Mouse (Mus musculus): ENCODE measurements around the gene Ppp2r3a. TPM values are rescaled to one million over a fixed set of nuclear protein-coding genes. Genes with fewer than 3 reads are reported as not detected.

The Ppp2r3a gene
- polyA plus RNA-seq, 1 experiment from 2014 or later, result 42.2 TPM

DNA sequence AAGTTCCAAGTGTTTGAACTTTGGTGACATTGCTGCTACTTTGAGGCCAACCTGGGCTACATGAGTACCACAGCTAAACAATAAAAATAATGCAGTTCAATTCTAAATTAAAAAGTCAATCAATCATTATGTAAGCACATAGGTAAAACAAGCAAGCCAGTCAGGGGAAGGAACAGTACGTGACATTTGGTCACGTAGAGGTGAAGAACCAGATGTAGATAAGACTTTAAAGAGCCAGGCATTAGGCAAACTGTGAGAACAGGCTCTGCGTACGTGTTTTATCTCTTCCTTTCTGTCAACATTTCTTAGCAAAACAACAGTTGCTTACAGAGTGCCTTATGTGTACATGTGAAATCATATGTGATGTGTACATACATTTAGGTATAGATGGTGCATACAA, 946 bp upstream of the Ppp2r3a start:
- CTCF ChIA-PET, result interaction anchor here (1.0 to 1.4 kb wide), 2 partner anchors 10 to 19 kb away, joined by 4 to 5 read pairs; no protein-coding TSS in a partner anchor
- in situ Hi-C loops (cut with MboI; ENCODE audit: low pct_unique_long_range_greater_than_20kb), result no loop called here
- no peak for TF ChIP-seq CTCF (IDR thresholded peaks at IDR 0.05)
- DNase-seq (ENCODE audit: low read depth, low spot score) (no peak), ATAC-seq (no peak)
- no peaks in the 10 kb centered on the region for H3K27me3 ChIP-seq
- POLR2A ChIA-PET, result interaction anchor here (1.2 to 1.7 kb wide), 2 partner anchors 13 to 19 kb away, joined by 3 to 11 read pairs; no protein-coding TSS in a partner anchor

DNA sequence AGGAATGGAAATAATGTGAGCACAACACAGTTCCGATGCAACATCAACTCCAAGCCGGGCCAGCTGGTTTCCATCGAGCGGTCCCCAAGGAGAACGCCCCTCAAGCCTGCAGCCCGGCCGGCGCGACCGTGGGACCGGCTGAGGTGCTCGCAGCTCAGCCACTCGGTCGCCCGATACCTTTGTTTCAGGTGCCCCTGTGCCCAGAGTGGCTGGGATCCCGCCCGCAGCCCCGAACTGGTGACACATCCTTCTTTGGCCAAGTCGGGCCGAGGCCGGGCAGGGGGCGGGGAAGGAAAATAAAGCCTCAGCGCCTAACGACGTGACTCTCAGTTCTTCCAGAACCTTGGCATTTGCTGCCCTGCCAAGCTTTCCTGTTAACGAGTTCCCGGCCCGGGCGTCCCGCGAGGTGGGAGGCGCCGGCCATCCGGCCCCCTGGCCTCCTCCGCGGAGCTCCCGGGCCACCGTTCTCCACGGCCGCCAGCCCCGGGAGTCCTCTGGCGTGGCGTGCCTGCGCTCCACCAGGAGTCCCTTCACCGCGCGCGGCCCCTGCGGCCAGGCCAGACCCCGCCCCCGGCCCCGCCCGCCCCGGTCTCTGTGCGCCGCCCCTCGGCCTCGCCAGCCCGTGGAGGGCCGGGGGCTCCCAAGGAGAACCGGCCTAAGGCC, 483 bp downstream of the Ppp2r3a start:
- ChIA-PET POLR2A (interaction anchor here (0.9 to 1.7 kb wide), 4 partner anchors 15 to 61 kb away, joined by 3 to 11 read pairs (median 4); no protein-coding TSS in a partner anchor), CTCF (interaction anchor here (0.9 to 3.0 kb wide), 2 partner anchors 22 to 65 kb away, joined by 3 to 18 read pairs; no protein-coding TSS in a partner anchor)
- DNase-seq (ENCODE audit: low read depth, low spot score) (no peak), ATAC-seq (peak; percentile 95)
- TF ChIP-seq CTCF (IDR thresholded peaks at IDR 0.05), result no peak
- in situ Hi-C loops (cut with MboI; ENCODE audit: low pct_unique_long_range_greater_than_20kb), result no loop called here
- H3K27me3 ChIP-seq, result no peaks in the 10 kb centered on the region

GRCm38 (mm10) chr9:101250486-101250885, 1.1 kb downstream of the Ppp2r3a start:
- ChIA-PET CTCF (interaction anchor here (3.0 kb wide), 1 partner anchor 22 kb away, joined by 18 read pairs; no protein-coding TSS in a partner anchor), POLR2A (interaction anchor here (1.3 kb wide), 1 partner anchor 16 kb away, joined by 3 read pairs; no protein-coding TSS in a partner anchor)
- ATAC-seq (no peak), DNase-seq (ENCODE audit: low read depth, low spot score) (no peak)
- H3K27me3 ChIP-seq, result no peaks in the 10 kb centered on the region
- no peak for TF ChIP-seq CTCF (IDR thresholded peaks at IDR 0.05)
- in situ Hi-C loops (cut with MboI; ENCODE audit: low pct_unique_long_range_greater_than_20kb), result no loop called here

GRCm38 (mm10) chr9:101249626-101250025, 2.0 kb downstream of the Ppp2r3a start:
- H3K27me3 ChIP-seq, result no peaks in the 10 kb centered on the region
- no peak for DNase-seq (ENCODE audit: low read depth, low spot score)
- in situ Hi-C loops (cut with MboI; ENCODE audit: low pct_unique_long_range_greater_than_20kb), result no loop called here
- TF ChIP-seq CTCF (IDR thresholded peaks at IDR 0.05), result no peak
- ChIA-PET POLR2A (interaction anchor here (1.3 kb wide), 1 partner anchor 16 kb away, joined by 3 read pairs; no protein-coding TSS in a partner anchor), CTCF (interaction anchor here (1.2 to 3.0 kb wide), 2 partner anchors 16 to 23 kb away, joined by 3 to 18 read pairs; no protein-coding TSS in a partner anchor)
- ATAC-seq, result no peak

DNA sequence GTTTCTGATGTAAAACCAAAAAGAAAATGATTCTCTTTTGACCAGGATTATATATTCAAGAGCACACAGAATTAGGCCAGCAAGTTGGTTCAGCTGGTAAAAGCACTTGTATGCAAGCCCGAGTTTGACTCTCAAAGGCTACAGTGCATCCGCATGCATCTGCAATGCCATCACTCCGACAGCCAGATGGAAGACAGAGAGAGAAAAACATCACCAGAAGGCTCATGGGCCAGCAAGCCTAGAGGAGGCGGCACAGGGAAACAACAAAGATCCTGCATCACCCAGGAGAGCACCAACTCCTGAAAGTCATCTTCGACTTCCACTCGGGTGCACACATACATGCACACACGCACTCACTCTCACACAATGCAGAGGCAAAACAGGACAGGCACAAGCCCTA, 4.1 kb downstream of the Ppp2r3a start:
- no peak for DNase-seq (ENCODE audit: low read depth, low spot score)
- ChIA-PET POLR2A (interaction anchor here (0.7 kb wide), 1 partner anchor 13 kb away, joined by 4 read pairs; no protein-coding TSS in a partner anchor), CTCF (no interaction called here)
- TF ChIP-seq CTCF (IDR thresholded peaks at IDR 0.05), result no peak
- no peaks in the 10 kb centered on the region for H3K27me3 ChIP-seq
- in situ Hi-C loops (cut with MboI; ENCODE audit: low pct_unique_long_range_greater_than_20kb), result no loop called here
- ATAC-seq, result no peak

DNA sequence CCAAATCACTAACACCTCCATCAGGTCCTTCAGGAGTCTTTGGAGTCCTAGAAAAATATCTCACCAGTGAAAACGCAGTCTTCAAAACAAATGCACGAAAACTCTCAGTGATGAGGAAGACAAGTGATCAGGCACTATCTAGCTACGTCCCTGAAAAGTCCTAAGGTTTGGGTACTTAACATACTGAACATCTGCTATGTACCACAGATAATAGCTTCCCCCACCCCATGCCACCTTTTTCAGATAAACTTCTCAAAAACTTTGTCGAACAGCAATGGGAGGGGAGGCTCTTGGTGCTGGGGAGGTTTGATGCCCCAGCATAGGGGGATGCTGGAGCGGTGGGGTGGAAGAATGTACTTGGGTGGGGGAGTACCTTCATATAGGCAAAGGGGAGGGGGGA, 6.1 kb downstream of the Ppp2r3a start:
- POLR2A ChIA-PET, result interaction anchor here (0.6 kb wide), 1 partner anchor 60 kb away, joined by 3 read pairs; no protein-coding TSS in a partner anchor
- H3K27me3 ChIP-seq, result no peaks in the 10 kb centered on the region
- no peak for TF ChIP-seq CTCF (IDR thresholded peaks at IDR 0.05)
- ATAC-seq, result no peak
- in situ Hi-C loops (cut with MboI; ENCODE audit: low pct_unique_long_range_greater_than_20kb), result no loop called here
- DNase-seq (ENCODE audit: low read depth, low spot score), result no peak
- CTCF ChIA-PET, result no interaction called here

DNA sequence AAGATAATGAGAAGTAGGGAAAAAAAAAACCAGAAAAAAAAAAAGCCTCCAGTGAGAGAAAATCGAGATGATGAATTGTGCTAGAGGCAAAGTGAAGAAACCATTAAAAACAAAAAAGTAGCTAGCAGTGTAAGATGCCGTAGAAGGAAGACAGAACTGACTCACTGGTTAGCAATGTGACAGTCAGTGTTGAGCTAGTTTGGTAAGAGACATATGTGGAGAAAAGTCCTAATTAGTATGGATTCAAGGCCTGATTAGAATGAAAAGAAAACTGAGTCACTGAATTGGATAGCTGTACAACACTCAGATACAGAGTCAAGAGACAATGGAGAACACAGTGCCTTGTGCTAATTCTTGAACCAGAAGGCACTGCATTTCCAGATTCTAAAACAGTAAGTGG, 7.9 kb downstream of the Ppp2r3a start:
- POLR2A ChIA-PET, result interaction anchor here (0.7 kb wide), 1 partner anchor 54 kb away, joined by 4 read pairs; no protein-coding TSS in a partner anchor
- H3K27me3 ChIP-seq, result no peaks in the 10 kb centered on the region
- TF ChIP-seq CTCF (IDR thresholded peaks at IDR 0.05), result no peak
- CTCF ChIA-PET, result no interaction called here
- DNase-seq (ENCODE audit: low read depth, low spot score) (no peak), ATAC-seq (peak; percentile 95)
- in situ Hi-C loops (cut with MboI; ENCODE audit: low pct_unique_long_range_greater_than_20kb), result no loop called here

- no peak for TF ChIP-seq CTCF (IDR thresholded peaks at IDR 0.05)
- H3K27me3 ChIP-seq, result no peaks in the 10 kb centered on the region
- ATAC-seq (no peak), DNase-seq (ENCODE audit: low read depth, low spot score) (no peak)
- in situ Hi-C loops (cut with MboI; ENCODE audit: low pct_unique_long_range_greater_than_20kb), result no loop called here
- CTCF ChIA-PET, result no interaction called here
- POLR2A ChIA-PET, result no interaction called here
Observed at GRCm38 (mm10) chr9:101240161-101240560, 11.4 kb downstream of the Ppp2r3a start.

GRCm38 (mm10) chr9:101235786-101236185, 15.8 kb downstream of the Ppp2r3a start:
- ATAC-seq, result no peak

DNA sequence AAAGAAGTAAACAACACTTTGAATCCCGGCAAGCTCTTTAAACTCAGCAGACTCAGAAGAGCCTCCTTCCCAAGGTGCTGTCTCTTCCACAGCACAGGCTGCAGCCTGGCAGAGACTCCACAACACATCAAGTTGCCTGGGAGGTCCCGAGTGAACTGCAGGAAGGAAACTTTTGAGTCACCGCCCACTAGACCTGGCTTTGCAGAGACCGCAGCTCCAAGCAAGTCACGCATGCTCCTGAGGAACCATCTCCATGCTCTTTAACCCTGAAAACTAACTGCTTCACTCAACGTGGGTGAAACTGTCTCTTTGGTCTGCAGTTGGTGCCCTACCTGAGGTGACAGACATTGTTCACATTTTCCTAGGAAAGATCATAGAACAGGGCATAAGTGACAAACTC, 19.6 kb downstream of the Ppp2r3a start:
- DNase-seq (ENCODE audit: low read depth, low spot score) (no peak), ATAC-seq (no peak)
- TF ChIP-seq CTCF (IDR thresholded peaks at IDR 0.05), result no peak
- in situ Hi-C loops (cut with MboI; ENCODE audit: low pct_unique_long_range_greater_than_20kb), result no loop called here
- no peaks in the 10 kb centered on the region for H3K27me3 ChIP-seq
- POLR2A ChIA-PET, result no interaction called here
- CTCF ChIA-PET, result no interaction called here

More at GRCm38 (mm10) chr9:101235786-101236185, 15.8 kb downstream of the Ppp2r3a start:
- H3K27me3 ChIP-seq, result no peaks in the 10 kb centered on the region
- ChIA-PET POLR2A (no interaction called here), CTCF (interaction anchor here (0.6 to 1.3 kb wide), 3 partner anchors 9 to 453 kb away, joined by 3 to 4 read pairs (median 3); no protein-coding TSS in a partner anchor)
- TF ChIP-seq CTCF (IDR thresholded peaks at IDR 0.05), result no peak
- in situ Hi-C loops (cut with MboI; ENCODE audit: low pct_unique_long_range_greater_than_20kb), result no loop called here
- no peak for DNase-seq (ENCODE audit: low read depth, low spot score)

GRCm38 (mm10) chr9:101230028-101230427, 21.6 kb downstream of the Ppp2r3a start:
- ChIA-PET CTCF (no interaction called here), POLR2A (no interaction called here)
- ATAC-seq, result no peak
- no peak for DNase-seq (ENCODE audit: low read depth, low spot score)
- no peak for TF ChIP-seq CTCF (IDR thresholded peaks at IDR 0.05)
- in situ Hi-C loops (cut with MboI; ENCODE audit: low pct_unique_long_range_greater_than_20kb), result no loop called here
- H3K27me3 ChIP-seq, result no peaks in the 10 kb centered on the region
